Mouse (Mus musculus) megakaryocyte, adult 5-6 weeks (primary cell): ENCODE data around the gene Abca6. TPM values are rescaled to one million over a fixed set of nuclear protein-coding genes. Genes with fewer than 3 reads are reported as not detected.

Experiments
- ATAC-seq: 2 replicates; pipeline ENCODE4 v1.8.0; 2016; ENCODE audit warnings: mild to moderate bottlenecking, inconsistent platforms; ENCODE audit not compliant: poor library complexity, severe bottlenecking
- total RNA-seq, 2 experiments: library from RNA; stranded (forward) in 1 of 2; stranded (reverse) in 1 of 2; fragments of 153-499, 151-499 nt in 1 of 2; fragments of 221-1000, 200-1000 nt in 1 of 2; gene quantifications; 2 replicates each; pipeline versions ENCODE4 v1.2.3 to v1.2.4; 2015 to 2017

Abca6 gene
- total RNA-seq, 2 experiments from 2014 or later = 7.3 to 15.5 TPM

GRCm38 (mm10) chr11:110198882-110199281, 52.7 kb downstream of the Abca6 start:
- no peak for ATAC-seq

GRCm38 (mm10) chr11:110196561-110197306, 54.8 kb downstream of the Abca6 start:
- no peak for ATAC-seq

DNA sequence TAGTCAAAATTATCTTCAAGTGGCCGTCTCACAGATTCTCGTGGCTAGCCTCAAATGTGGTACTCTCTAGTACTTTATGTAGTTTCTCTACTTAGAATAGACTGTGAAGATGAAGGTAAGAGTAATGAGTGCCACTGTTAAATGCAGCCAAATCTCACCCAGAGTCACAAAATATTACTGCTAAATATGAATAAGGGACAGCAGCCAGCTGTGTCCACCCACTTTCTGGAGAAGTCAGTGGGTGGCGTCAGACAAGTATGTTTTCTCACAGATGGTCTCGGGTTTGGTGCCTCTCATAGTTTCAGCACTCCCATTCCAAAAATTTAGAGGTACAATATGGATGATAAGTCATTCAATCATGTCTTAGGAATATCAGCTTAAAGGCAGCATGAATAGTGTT, 56.3 kb downstream of the Abca6 start:
- ATAC-seq = no peak

DNA sequence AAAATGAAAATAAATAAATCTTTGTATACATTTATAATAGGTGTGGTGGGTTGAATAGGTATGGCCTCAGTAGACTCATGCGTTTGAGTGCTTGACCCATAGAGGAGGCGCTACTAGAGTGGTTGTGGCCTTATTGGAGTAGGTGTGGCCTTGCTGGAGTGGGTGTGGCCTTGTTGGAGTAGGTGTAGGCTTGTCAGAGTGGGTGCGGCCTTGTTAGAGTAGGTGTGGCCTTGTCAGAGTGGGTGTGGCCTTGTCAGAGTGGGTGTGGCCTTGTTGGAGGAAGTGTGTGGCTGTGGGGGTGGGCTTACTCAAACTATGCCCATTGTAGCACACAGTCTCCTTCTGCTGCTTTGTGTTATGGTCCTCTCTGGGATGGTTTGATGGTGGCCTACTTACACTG, 80.4 kb downstream of the Abca6 start:
- ATAC-seq = 0 out of 2 replicates have a peak, but pooled peaks have one; percentile 7

DNA sequence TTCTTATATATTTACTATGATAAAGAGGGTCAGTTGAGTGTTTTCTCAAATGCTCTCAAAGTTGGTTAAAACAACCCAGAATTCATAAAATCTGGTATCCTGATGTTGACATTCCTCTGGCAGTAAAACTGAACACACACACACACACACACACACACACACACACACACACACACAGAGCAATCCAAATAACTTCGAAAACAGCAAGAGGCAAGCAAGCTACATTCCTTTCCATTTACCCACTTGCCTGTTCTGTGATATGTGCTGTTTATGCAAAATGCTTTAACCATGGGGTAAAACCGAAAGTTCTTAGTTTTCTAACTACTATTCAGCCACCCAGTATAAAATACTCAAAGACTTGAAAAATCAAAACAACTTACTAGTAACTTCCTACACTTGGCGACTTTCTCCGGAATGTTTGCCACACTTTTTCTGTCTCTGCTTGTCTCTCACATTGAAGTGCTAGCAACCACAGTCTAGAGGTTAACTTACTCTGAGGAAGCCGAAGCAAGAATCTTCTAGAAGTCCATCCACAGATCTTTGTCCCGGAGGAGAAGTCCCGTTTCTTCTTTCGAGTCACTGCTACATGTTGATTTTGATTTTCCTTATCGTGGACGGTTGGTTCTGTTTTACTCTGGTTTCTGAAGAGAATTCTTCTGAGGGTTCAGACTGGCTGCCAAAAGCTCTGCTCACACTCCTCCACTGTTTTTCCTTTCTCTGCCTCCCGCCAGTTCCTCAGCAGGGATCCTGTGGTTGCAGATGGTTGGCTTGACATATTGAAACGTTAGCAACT, 83.9 kb downstream of the Abca6 start, which contains the start of gene Abca9:
Abca9 (minus strand) TSS at position 738 of the 793 bp plus-strand sequence.
- ATAC-seq = no peak

DNA sequence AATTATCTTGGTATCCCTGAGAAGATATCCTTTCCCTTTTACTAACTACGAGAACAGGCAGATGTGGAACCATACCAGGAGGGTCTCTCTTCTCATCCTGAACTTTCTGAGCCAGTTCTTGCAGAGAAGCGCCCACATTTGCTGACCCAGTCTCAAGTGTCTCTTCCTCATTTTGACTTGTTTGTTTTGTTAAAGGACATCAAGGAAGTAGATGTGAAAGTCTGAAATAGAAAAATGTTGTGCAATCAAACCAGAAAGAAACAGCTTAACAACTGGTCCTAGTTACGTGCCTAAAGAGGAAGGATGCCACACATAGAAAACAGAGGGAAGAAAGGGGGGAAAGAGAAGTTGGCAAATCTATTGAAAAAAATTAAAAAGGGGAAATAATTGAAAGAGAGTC, 85.8 kb downstream of the Abca6 start:
- peak; percentile 96 for ATAC-seq

DNA sequence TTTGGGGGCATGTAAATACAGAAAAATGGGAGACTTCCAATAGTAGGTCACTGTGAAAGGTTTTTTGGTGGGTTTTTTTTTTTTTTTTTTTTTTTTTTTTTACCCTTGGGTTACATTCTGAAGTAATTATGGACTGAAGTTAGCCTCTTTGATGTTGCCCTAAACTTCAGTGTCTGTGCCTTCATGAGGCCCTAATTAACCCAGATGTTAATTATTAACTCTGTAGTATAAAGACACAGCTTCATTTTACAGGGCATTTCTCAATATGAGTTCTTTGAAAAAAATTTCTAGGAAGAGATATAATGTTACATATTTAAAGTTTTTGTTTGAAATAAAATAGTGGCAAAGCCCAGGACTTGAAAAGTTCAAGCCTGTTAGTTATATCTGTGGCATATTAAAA, 86.2 kb downstream of the Abca6 start:
- no peak for ATAC-seq

GRCm38 (mm10) chr11:110157059-110157458, 94.5 kb downstream of the Abca6 start:
- peak; percentile 82 for ATAC-seq

- no peak for ATAC-seq
Measured at GRCm38 (mm10) chr11:110155985-110156384, 95.6 kb downstream of the Abca6 start.

- peak; percentile 74 for ATAC-seq
Measured at GRCm38 (mm10) chr11:110147640-110148039, 103.9 kb downstream of the Abca6 start.

GRCm38 (mm10) chr11:110145421-110145820, 106.2 kb downstream of the Abca6 start:
- ATAC-seq = peak; percentile 12; the same call in 1 of the 2 replicates

DNA sequence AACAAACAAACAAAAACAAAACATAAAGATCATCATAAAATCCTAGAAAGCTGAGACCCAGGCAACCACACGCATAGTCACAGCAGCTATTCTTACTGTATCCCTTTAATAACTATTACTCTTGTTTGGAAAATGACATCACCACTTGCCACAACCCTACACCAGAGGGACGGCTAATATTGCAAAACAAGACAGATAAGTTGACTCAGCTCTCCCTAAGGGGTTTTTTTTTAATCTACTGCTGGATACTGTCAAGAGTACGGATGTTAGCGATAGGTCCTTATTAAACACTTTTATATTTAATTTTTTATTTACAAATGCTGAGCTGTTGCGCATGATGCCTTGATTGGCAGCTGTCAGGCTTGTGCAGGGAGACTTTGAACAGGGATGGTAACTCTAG, 120.8 kb downstream of the Abca6 start:
- ATAC-seq = peak; percentile 67

Other genes with a start within 250 kb of the Abca6 start
- gene Abca8a, start 155.8 kb downstream of the Abca6 start, total RNA-seq (2015) = 0.38 and 0.66 TPM in 2 replicates
- 0.04 and 0.15 TPM in 2 replicates for gene Abca8a, start 155.8 kb downstream of the Abca6 start, total RNA-seq (2017)
- gene Abca9, start 83.6 kb downstream of the Abca6 start, total RNA-seq (2015) = 30.0 and 37.2 TPM in 2 replicates
- 39.2 and 41.7 TPM in 2 replicates for gene Abca9, start 83.6 kb downstream of the Abca6 start, total RNA-seq (2017)
- gene Abca5, start 85.9 kb upstream of the Abca6 start, total RNA-seq (2015) = 0.22 and 0.32 TPM in 2 replicates
- 0.20 and 0.22 TPM in 2 replicates for gene Abca5, start 85.9 kb upstream of the Abca6 start, total RNA-seq (2017)
- gene Map2k6, start 147.3 kb upstream of the Abca6 start, total RNA-seq (2015) = 10.3 and 12.6 TPM in 2 replicates
- gene Map2k6, start 147.3 kb upstream of the Abca6 start, total RNA-seq (2017) = 14.8 and 16.0 TPM in 2 replicates